Mouse (Mus musculus): ENCODE results near the gene Nr4a1.

GRCm38 (mm10) chr15:101215136-101215535 lies 38.9 kb upstream of the Nr4a1 start:
- TF ChIP-seq TAL1 (IDR thresholded peaks at IDR 0.05; ENCODE audit: low read length), result no peak
- TF ChIP-seq GATA1 (IDR thresholded peaks at IDR 0.05; ENCODE audit: low read length), result no peak

Measured in erythroblast, embryonic 14.5 days (primary cell).